Mouse (Mus musculus): ENCODE results near the gene Lpcat1. TPM values are rescaled to one million over a fixed set of nuclear protein-coding genes. Genes with fewer than 3 reads are reported as not detected.

Gene Lpcat1
- polyA plus RNA-seq, 1 experiment = 425 TPM

GRCm38 (mm10) chr13:73472481-73472880 is 5.5 kb downstream of the Lpcat1 start:
- 43% methylated on average over 3 of the region's 3 CpGs for WGBS
- no peak overlapping the region for H3K4me3 ChIP-seq (replicated peaks; ENCODE audit: extremely low read depth, low read depth, low read length)
- DNase-seq = no peak
- no peak for TF ChIP-seq POLR2A (IDR thresholded peaks at IDR 0.05; ENCODE audit: borderline replicate concordance, extremely low read depth, low read depth, low read length)
- peak; percentile 45 for TF ChIP-seq CTCF (IDR thresholded peaks at IDR 0.05; ENCODE audit: insufficient read depth, low read length)
- H3K4me1 ChIP-seq (ENCODE audit: control insufficient read depth, insufficient read depth, low read length) = peaks cover 18% of the 10 kb centered on the region

GRCm38 (mm10) chr13:73473746-73474145 is 6.7 kb downstream of the Lpcat1 start:
- H3K4me1 ChIP-seq (ENCODE audit: control insufficient read depth, insufficient read depth, low read length) = peaks cover 16% of the 10 kb centered on the region
- no peak for TF ChIP-seq POLR2A (IDR thresholded peaks at IDR 0.05; ENCODE audit: borderline replicate concordance, extremely low read depth, low read depth, low read length)
- TF ChIP-seq CTCF (IDR thresholded peaks at IDR 0.05; ENCODE audit: insufficient read depth, low read length) = no peak
- WGBS = 83% methylated on average over 2 of the region's 2 CpGs
- H3K4me3 ChIP-seq (replicated peaks; ENCODE audit: extremely low read depth, low read depth, low read length) = no peak overlapping the region
- peak; percentile 17 for DNase-seq

GRCm38 (mm10) chr13:73474163-73474562 is 7.2 kb downstream of the Lpcat1 start:
- TF ChIP-seq POLR2A (IDR thresholded peaks at IDR 0.05; ENCODE audit: borderline replicate concordance, extremely low read depth, low read depth, low read length) (no peak), CTCF (IDR thresholded peaks at IDR 0.05; ENCODE audit: insufficient read depth, low read length) (no peak)
- WGBS = 67% methylated on average over 6 of the region's 6 CpGs
- DNase-seq = no peak
- peaks cover 12% of the 10 kb centered on the region for H3K4me1 ChIP-seq (ENCODE audit: control insufficient read depth, insufficient read depth, low read length)
- no peak overlapping the region for H3K4me3 ChIP-seq (replicated peaks; ENCODE audit: extremely low read depth, low read depth, low read length)

GRCm38 (mm10) chr13:73475058-73475980 is 8.3 kb downstream of the Lpcat1 start:
- TF ChIP-seq POLR2A (IDR thresholded peaks at IDR 0.05; ENCODE audit: borderline replicate concordance, extremely low read depth, low read depth, low read length) (no peak), CTCF (IDR thresholded peaks at IDR 0.05; ENCODE audit: insufficient read depth, low read length) (no peak)
- WGBS = 78% methylated on average over 12 of the region's 12 CpGs
- no peak overlapping the region for H3K4me3 ChIP-seq (replicated peaks; ENCODE audit: extremely low read depth, low read depth, low read length)
- peaks cover 8% of the 10 kb centered on the region for H3K4me1 ChIP-seq (ENCODE audit: control insufficient read depth, insufficient read depth, low read length)
- DNase-seq = no peak

GRCm38 (mm10) chr13:73476259-73476658 is 9.3 kb downstream of the Lpcat1 start:
- no peak for DNase-seq
- H3K4me1 ChIP-seq (ENCODE audit: control insufficient read depth, insufficient read depth, low read length) = peaks cover 8% of the 10 kb centered on the region
- H3K4me3 ChIP-seq (replicated peaks; ENCODE audit: extremely low read depth, low read depth, low read length) = no peak overlapping the region
- WGBS = 64% methylated on average over 5 of the region's 5 CpGs
- TF ChIP-seq CTCF (IDR thresholded peaks at IDR 0.05; ENCODE audit: insufficient read depth, low read length) = no peak
- TF ChIP-seq POLR2A (IDR thresholded peaks at IDR 0.05; ENCODE audit: borderline replicate concordance, extremely low read depth, low read depth, low read length) = no peak

GRCm38 (mm10) chr13:73476796-73477195 is 9.8 kb downstream of the Lpcat1 start:
- no peak for TF ChIP-seq CTCF (IDR thresholded peaks at IDR 0.05; ENCODE audit: insufficient read depth, low read length)
- no peak for TF ChIP-seq POLR2A (IDR thresholded peaks at IDR 0.05; ENCODE audit: borderline replicate concordance, extremely low read depth, low read depth, low read length)
- DNase-seq = no peak
- WGBS = 66% methylated on average over 8 of the region's 8 CpGs
- no peak overlapping the region for H3K4me3 ChIP-seq (replicated peaks; ENCODE audit: extremely low read depth, low read depth, low read length)
- H3K4me1 ChIP-seq (ENCODE audit: control insufficient read depth, insufficient read depth, low read length) = peaks cover 8% of the 10 kb centered on the region

- peaks cover 8% of the 10 kb centered on the region for H3K4me1 ChIP-seq (ENCODE audit: control insufficient read depth, insufficient read depth, low read length)
- no peak for DNase-seq
- TF ChIP-seq CTCF (IDR thresholded peaks at IDR 0.05; ENCODE audit: insufficient read depth, low read length) (no peak), POLR2A (IDR thresholded peaks at IDR 0.05; ENCODE audit: borderline replicate concordance, extremely low read depth, low read depth, low read length) (no peak)
- 74% methylated on average over 2 of the region's 2 CpGs for WGBS
- H3K4me3 ChIP-seq (replicated peaks; ENCODE audit: extremely low read depth, low read depth, low read length) = no peak overlapping the region
Observed at GRCm38 (mm10) chr13:73477841-73478240, 10.8 kb downstream of the Lpcat1 start.

GRCm38 (mm10) chr13:73482476-73482875 is 15.5 kb downstream of the Lpcat1 start:
- Histone ChIP-seq H3K4me1 (ENCODE audit: control insufficient read depth, insufficient read depth, low read length) (no peaks in the 10 kb centered on the region; the same call in 1 of the 2 replicates), H3K4me3 (replicated peaks; ENCODE audit: extremely low read depth, low read depth, low read length) (no peak overlapping the region)
- 52% methylated on average over 7 of the region's 7 CpGs for WGBS
- no peak for TF ChIP-seq POLR2A (IDR thresholded peaks at IDR 0.05; ENCODE audit: borderline replicate concordance, extremely low read depth, low read depth, low read length)
- TF ChIP-seq CTCF (IDR thresholded peaks at IDR 0.05; ENCODE audit: insufficient read depth, low read length) = no peak
- DNase-seq = no peak

GRCm38 (mm10) chr13:73483331-73483730 is 16.3 kb downstream of the Lpcat1 start:
- no peak for TF ChIP-seq POLR2A (IDR thresholded peaks at IDR 0.05; ENCODE audit: borderline replicate concordance, extremely low read depth, low read depth, low read length)
- TF ChIP-seq CTCF (IDR thresholded peaks at IDR 0.05; ENCODE audit: insufficient read depth, low read length) = no peak
- 76% methylated on average over 6 of the region's 6 CpGs for WGBS

GRCm38 (mm10) chr13:73484171-73484570 is 17.2 kb downstream of the Lpcat1 start:
- DNase-seq = no peak
- Histone ChIP-seq H3K4me1 (ENCODE audit: control insufficient read depth, insufficient read depth, low read length) (peaks cover 7% of the 10 kb centered on the region), H3K4me3 (replicated peaks; ENCODE audit: extremely low read depth, low read depth, low read length) (no peak overlapping the region)
- WGBS = 55% methylated on average over 5 of the region's 5 CpGs
- TF ChIP-seq CTCF (IDR thresholded peaks at IDR 0.05; ENCODE audit: insufficient read depth, low read length) (no peak), POLR2A (IDR thresholded peaks at IDR 0.05; ENCODE audit: borderline replicate concordance, extremely low read depth, low read depth, low read length) (no peak)

More at GRCm38 (mm10) chr13:73483331-73483730, 16.3 kb downstream of the Lpcat1 start:
- H3K4me3 ChIP-seq (replicated peaks; ENCODE audit: extremely low read depth, low read depth, low read length) = no peak overlapping the region
- no peak for DNase-seq
- H3K4me1 ChIP-seq (ENCODE audit: control insufficient read depth, insufficient read depth, low read length) = no peaks in the 10 kb centered on the region; the same call in 1 of the 2 replicates
